Mouse (Mus musculus): Measurements from ENCODE around the gene Gripap1. TPM values are rescaled to one million over a fixed set of nuclear protein-coding genes. Genes with fewer than 3 reads are reported as not detected.
A peak's percentile ranks its signal among the peaks of the same experiment; 100 is the strongest.

Gene Gripap1
- polyA plus RNA-seq (2012; rRNA removed) (60.2 and 63.0 TPM in 2 replicates), polyA plus RNA-seq (2014; fragmentation: Nextera tagmentation; extraction: Ambion mirVana) (31.9 and 32.9 TPM in 2 replicates)

DNA sequence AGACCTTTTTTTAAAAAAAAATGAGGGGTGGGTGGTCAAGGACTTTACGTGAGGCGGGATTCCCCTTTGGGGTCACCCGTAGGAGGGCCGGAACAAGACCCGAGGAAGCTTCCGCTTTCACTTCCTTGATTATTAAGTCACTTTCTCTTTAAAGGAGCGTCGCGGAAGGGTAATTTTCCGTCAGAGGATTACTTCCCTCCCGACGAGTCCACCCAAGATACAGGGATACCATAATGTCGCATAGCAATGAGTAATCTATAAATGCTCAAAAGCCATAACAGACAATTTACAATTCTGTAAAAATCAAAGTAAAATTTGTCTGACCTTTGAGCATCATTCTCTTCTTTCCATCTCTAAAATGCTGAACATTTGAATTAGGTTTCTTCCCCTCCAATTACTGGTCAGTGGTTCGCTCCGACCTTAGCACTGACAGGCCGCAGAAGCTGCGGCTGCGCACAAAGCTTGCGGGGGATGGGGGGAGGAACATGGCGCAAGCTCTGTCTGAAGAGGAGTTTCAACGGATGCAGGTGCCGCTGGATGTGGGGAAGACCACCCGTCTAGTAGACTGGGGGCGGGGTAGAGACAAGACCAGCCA lies at the start of gene Gripap1:
TSS of gene Gripap1 (plus strand) at position 224 of the 595 bp plus-strand sequence.
- Histone ChIP-seq H3K4me3 (replicated peaks; ENCODE audit: low read length) (peak within 1 kb of the TSS; percentile 53), H3K27me3 (ENCODE audit: control insufficient read depth, insufficient read depth, low read length) (no peaks in the 10 kb centered on the region), H3K27ac (replicated peaks; ENCODE audit: low read depth, low read length) (no peak within 1 kb of the TSS), H3K4me1 (ENCODE audit: control insufficient read depth, insufficient read depth, low read length) (peaks cover 2% of the 10 kb centered on the region; the same call in 1 of the 2 replicates), H3K9ac (ENCODE audit: low read depth, low read length, severe bottlenecking) (peak within 1 kb of the TSS; percentile 54), H3K9me3 (ENCODE audit: control insufficient read depth, low read length) (no peaks in the 10 kb centered on the region), H3K36me3 (ENCODE audit: control insufficient read depth, insufficient read depth, low read length) (0 out of 2 replicates have a peak, but pooled peaks cover 2% of the 10 kb centered on the region), H3K4me2 (replicated peaks; ENCODE audit: low read depth, low read length, severe bottlenecking) (peak within 1 kb of the TSS; percentile 49)
- 0 out of 2 replicates have a peak, but pooled peaks have one; percentile 18 for TF ChIP-seq POLR2A (IDR thresholded peaks at IDR 0.05; ENCODE audit: borderline replicate concordance, extremely low read depth, insufficient read depth, insufficient read length)
- 15% methylated on average over 24 of the region's 24 CpGs for WGBS
- DNase-seq (ENCODE audit: low spot score) (peak; percentile 89), ATAC-seq (ENCODE audit: low FRiP score, low read depth) (peak; percentile 89)

DNA sequence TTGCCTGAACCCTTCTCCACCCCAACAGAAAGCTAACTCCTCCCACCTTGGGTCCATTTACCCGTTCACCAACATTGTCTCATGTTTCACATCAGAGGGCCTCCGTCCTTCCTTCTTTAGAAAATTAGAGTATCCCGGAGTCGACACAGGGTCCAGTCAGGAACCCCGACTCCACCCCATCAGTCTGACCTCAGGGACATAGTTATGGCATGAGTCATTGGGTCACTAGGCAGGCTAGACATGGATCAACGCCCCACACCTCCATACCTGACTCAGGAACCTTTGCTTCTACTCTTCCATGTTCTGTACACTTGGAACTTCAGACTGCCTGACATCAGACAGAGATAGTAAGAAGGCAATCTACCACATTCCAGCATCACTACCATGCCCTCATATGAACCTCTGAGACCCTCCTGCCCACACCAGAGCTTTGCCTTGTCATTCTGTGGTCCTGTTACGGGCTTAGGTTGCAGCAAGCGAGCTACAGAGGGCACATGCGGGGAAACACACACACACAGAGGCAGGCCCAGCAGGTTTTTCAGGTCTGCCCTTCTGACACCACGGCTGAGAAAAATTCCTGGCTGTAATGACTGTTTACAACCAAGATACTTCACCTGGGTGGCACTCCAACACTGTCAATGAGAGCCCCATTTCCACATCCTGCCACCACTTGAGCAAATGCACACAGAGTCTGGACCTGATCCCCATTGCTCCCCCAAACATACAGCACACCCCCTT lies 49.3 kb upstream of the Gripap1 start:
- no peaks in the 10 kb centered on the region for H3K27me3 ChIP-seq (ENCODE audit: control insufficient read depth, insufficient read depth, low read length)
- TF ChIP-seq POLR2A (IDR thresholded peaks at IDR 0.05; ENCODE audit: borderline replicate concordance, extremely low read depth, insufficient read depth, insufficient read length), result no peak
- H3K4me1 ChIP-seq (ENCODE audit: control insufficient read depth, insufficient read depth, low read length), result no peaks in the 10 kb centered on the region
- H3K27ac ChIP-seq (replicated peaks; ENCODE audit: low read depth, low read length), result no peak overlapping the region
- 48% methylated on average over 10 of the region's 10 CpGs for WGBS
- no peak overlapping the region for H3K4me3 ChIP-seq (replicated peaks; ENCODE audit: low read length)
- H3K9ac ChIP-seq (ENCODE audit: low read depth, low read length, severe bottlenecking), result no peak overlapping the region
- no peak overlapping the region for H3K4me2 ChIP-seq (replicated peaks; ENCODE audit: low read depth, low read length, severe bottlenecking)
- peaks cover 8% of the 10 kb centered on the region; the same call in 1 of the 2 replicates for H3K36me3 ChIP-seq (ENCODE audit: control insufficient read depth, insufficient read depth, low read length)
- no peaks in the 10 kb centered on the region for H3K9me3 ChIP-seq (ENCODE audit: control insufficient read depth, low read length)
- DNase-seq (ENCODE audit: low spot score), result no peak
- ATAC-seq (ENCODE audit: low FRiP score, low read depth), result no peak

DNA sequence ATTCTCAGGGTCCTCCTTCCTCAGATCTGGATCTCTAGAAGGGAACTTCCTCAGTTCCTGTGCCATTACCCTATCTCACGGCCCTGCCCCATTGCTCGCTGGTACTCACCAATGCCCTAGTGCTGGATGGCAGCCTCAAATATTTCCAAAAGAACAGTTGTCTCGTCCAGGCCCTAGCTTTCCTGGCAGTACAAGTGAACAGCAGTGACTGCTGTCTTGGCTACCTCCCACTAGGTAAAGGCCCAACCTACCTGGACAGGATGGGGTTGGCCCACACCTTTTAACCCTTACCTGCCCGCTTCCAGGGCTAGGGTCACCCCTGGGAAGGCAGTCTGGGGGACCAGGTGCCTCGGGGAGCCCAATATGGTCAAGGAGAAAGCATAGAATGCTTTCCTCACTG lies 48.5 kb upstream of the Gripap1 start:
- Histone ChIP-seq H3K9ac (ENCODE audit: low read depth, low read length, severe bottlenecking) (no peak overlapping the region), H3K4me2 (replicated peaks; ENCODE audit: low read depth, low read length, severe bottlenecking) (no peak overlapping the region), H3K4me3 (replicated peaks; ENCODE audit: low read length) (no peak overlapping the region), H3K36me3 (ENCODE audit: control insufficient read depth, insufficient read depth, low read length) (no peaks in the 10 kb centered on the region), H3K27ac (replicated peaks; ENCODE audit: low read depth, low read length) (no peak overlapping the region), H3K9me3 (ENCODE audit: control insufficient read depth, low read length) (no peaks in the 10 kb centered on the region), H3K27me3 (ENCODE audit: control insufficient read depth, insufficient read depth, low read length) (no peaks in the 10 kb centered on the region), H3K4me1 (ENCODE audit: control insufficient read depth, insufficient read depth, low read length) (no peaks in the 10 kb centered on the region)
- no peak for TF ChIP-seq POLR2A (IDR thresholded peaks at IDR 0.05; ENCODE audit: borderline replicate concordance, extremely low read depth, insufficient read depth, insufficient read length)
- WGBS, result 70% methylated on average over 5 of the region's 5 CpGs
- no peak for DNase-seq (ENCODE audit: low spot score)
- ATAC-seq (ENCODE audit: low FRiP score, low read depth), result no peak

DNA sequence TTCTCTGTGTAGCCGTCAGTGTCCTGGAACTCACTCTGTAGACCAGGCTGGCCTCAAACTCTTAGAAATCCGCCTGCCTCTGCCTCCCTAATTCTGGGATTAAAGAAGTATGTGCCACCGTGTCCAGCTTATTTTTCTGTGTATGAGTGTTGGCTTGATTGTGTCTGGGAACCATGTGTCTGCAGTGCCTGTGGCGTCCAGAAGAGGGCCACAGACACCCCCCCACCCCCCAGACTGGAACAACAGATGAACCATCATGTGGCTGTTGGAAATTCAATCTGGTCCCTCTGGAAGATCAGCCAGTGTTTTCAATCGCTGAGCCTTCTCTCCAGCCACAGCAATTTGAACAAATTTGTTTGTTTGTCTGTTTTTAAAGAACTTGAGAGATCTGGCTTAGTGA lies 46.1 kb upstream of the Gripap1 start:
- Histone ChIP-seq H3K9ac (ENCODE audit: low read depth, low read length, severe bottlenecking) (no peak overlapping the region), H3K9me3 (ENCODE audit: control insufficient read depth, low read length) (no peaks in the 10 kb centered on the region), H3K4me3 (replicated peaks; ENCODE audit: low read length) (no peak overlapping the region), H3K4me2 (replicated peaks; ENCODE audit: low read depth, low read length, severe bottlenecking) (no peak overlapping the region), H3K27me3 (ENCODE audit: control insufficient read depth, insufficient read depth, low read length) (no peaks in the 10 kb centered on the region), H3K4me1 (ENCODE audit: control insufficient read depth, insufficient read depth, low read length) (no peaks in the 10 kb centered on the region), H3K36me3 (ENCODE audit: control insufficient read depth, insufficient read depth, low read length) (no peaks in the 10 kb centered on the region), H3K27ac (replicated peaks; ENCODE audit: low read depth, low read length) (no peak overlapping the region)
- no peak for ATAC-seq (ENCODE audit: low FRiP score, low read depth)
- no peak for DNase-seq (ENCODE audit: low spot score)
- no peak for TF ChIP-seq POLR2A (IDR thresholded peaks at IDR 0.05; ENCODE audit: borderline replicate concordance, extremely low read depth, insufficient read depth, insufficient read length)
- WGBS, result 56% methylated on average over 5 of the region's 5 CpGs

DNA sequence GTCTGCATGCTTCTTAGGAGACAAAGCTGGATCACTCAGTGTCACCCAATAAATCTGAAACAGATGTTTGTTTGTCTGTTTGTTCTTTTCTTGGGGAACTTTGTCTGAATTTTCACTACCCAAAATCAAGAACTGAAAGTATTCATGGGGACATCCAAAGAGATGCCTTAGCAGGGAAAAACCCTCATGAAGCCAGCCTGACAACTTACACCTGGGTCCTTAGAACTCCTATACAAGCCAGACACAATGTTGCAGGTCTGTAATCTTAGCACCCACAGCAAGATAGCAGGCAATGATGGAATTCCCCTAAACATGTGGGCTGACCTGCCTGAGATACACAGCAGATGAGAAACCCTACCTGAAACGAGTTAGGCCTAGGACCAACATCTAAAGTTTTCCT lies 44.6 kb upstream of the Gripap1 start:
- no peak for ATAC-seq (ENCODE audit: low FRiP score, low read depth)
- Histone ChIP-seq H3K9me3 (ENCODE audit: control insufficient read depth, low read length) (no peaks in the 10 kb centered on the region), H3K27me3 (ENCODE audit: control insufficient read depth, insufficient read depth, low read length) (no peaks in the 10 kb centered on the region), H3K36me3 (ENCODE audit: control insufficient read depth, insufficient read depth, low read length) (no peaks in the 10 kb centered on the region), H3K27ac (replicated peaks; ENCODE audit: low read depth, low read length) (no peak overlapping the region), H3K4me2 (replicated peaks; ENCODE audit: low read depth, low read length, severe bottlenecking) (no peak overlapping the region), H3K9ac (ENCODE audit: low read depth, low read length, severe bottlenecking) (no peak overlapping the region), H3K4me1 (ENCODE audit: control insufficient read depth, insufficient read depth, low read length) (no peaks in the 10 kb centered on the region), H3K4me3 (replicated peaks; ENCODE audit: low read length) (no peak overlapping the region)
- TF ChIP-seq POLR2A (IDR thresholded peaks at IDR 0.05; ENCODE audit: borderline replicate concordance, extremely low read depth, insufficient read depth, insufficient read length), result no peak
- no peak for DNase-seq (ENCODE audit: low spot score)
- 54% methylated on average over 1 of the region's 1 CpGs for WGBS
